Mouse (Mus musculus): ENCODE data around the gene Kin. TPM values are rescaled to one million over a fixed set of nuclear protein-coding genes. Genes with fewer than 3 reads are reported as not detected.

Gene Kin
- polyA plus RNA-seq (2012): 2.9 and 3.9 TPM in 2 replicates

DNA sequence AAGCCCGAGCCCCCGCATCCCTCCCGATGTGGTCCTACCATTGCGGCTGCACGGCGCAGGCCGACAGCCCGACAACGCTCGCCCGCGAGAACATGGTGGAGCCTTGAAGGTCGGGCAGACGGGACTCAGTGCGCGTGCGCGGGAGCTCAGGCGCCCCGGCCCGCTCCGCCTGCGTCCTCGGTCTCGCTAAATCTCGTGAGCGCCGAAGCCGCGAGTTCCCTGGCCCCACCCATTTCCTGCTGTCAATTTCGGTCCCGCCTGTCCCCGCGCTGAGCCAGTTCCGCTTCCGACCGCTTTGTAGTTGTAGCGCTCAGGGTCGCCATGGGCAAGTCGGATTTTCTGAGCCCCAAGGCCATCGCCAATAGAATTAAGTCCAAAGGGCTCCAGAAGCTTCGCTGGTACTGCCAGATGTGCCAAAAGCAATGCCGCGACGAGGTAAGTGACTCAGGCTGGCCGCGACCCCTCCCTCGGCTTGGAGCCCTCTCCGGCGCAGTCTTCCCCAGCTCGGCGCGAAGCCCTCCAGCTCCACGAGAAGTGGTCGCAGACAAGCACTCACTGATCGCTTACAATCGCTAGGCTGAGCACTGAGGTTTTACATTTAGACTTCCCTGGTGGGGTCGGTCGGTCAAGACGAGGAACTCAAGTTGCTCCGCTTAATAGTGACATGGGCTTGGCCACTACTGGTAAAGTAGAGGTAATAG, at the start of gene Kin, which contains the start of gene Atp5c1:
Gene Kin, plus strand, starts transcription at position 284 of the 701 bp plus-strand sequence.
Gene Atp5c1, minus strand, starts transcription at position 201 of the 701 bp plus-strand sequence.

DNA sequence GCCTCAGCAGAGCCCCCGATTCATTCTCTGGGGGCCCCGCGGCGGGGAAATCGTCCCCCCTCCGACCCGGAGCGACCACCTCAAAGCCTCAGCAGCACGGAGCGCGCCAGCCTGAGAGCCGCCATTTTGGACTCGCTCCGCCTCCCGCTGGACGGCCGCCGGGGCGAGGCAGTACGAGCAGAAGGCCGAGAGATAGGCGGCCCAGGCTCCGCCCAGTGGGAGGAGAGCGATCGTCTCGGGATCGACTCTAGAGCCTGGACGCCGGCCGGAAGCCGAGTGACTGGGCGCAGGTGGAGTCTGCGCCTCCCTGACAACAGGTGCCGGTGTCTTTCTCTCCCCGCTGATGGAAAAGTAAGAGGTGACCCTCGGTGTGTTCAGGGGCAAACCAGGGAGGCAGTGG, 31.9 kb upstream of the Kin start, which contains the start of gene Taf3:
Gene Taf3, minus strand, starts transcription at position 136 of the 400 bp plus-strand sequence.

DNA sequence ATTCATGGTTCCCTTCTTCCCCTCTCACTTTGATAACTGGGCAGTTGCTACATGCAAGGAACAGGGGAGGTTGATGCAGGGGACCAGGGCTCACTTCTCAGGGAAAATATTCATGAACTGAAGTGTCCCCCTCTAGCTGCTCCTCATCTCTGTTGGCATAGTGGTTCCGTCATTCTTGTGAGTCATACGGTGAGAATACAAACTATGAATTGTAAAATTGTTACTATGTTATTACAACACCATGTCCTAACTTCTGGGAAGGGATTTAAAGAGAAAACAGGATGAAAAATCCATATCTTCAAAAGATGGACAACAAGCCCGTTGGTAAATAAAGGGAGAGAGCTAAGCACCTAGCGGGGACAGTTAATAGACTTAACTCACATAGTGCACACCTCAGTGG, 50.9 kb downstream of the Kin start, which contains the start of gene Itih2:
Gene Itih2, minus strand, starts transcription at position 101 of the 400 bp plus-strand sequence.

Other genes with a start within 250 kb of the Kin start
- not detected in 2 replicates for gene 4930412O13Rik, start 199.3 kb upstream of the Kin start, polyA plus RNA-seq (2012)
- not detected in 2 replicates for gene 9230102O04Rik, start 191.1 kb upstream of the Kin start, polyA plus RNA-seq (2012)
- 7.9 and 9.0 TPM in 2 replicates for gene Gata3, start 190.6 kb upstream of the Kin start, polyA plus RNA-seq (2012)
- 20.2 and 21.3 TPM in 2 replicates for gene Taf3, start 32.0 kb upstream of the Kin start, polyA plus RNA-seq (2012)
- gene Atp5c1, start 83 bp upstream of the Kin start, polyA plus RNA-seq (2012): 33.0 and 34.7 TPM in 2 replicates
- gene Itih2, start 50.8 kb downstream of the Kin start, polyA plus RNA-seq (2012): not detected in 2 replicates
- 1.5 and 2.7 TPM in 2 replicates for gene Itih5, start 73.0 kb downstream of the Kin start, polyA plus RNA-seq (2012)